Comparison of ENCODE assay signal across 11 mouse cellular contexts in genomic region chr13:111893221-111893713, GRCm38 (mm10).
DNase-seq lines count a peak whose midpoint lies in the region; ATAC-seq and TF ChIP-seq lines count a peak whose summit lies in the region.
"Had no signal": no experiment of that assay in that cellular context is flagged by ENCODE, and none has a peak within 500 bp of the region (broad histone marks: within the 10 kb centered on the region; RNA-seq: fewer than 3 reads in every experiment).

No protein-coding gene starts in this region.

- TF ChIP-seq CTCF in intestine, postnatal 0 days (IDR thresholded peaks at IDR 0.05; ENCODE audit: low read depth), result no peak

- H3K9ac ChIP-seq in intestine, embryonic 14.5 days (ENCODE audit: low read length), result no peak overlapping the region
- H3K9ac ChIP-seq in intestine, postnatal 0 days (ENCODE audit: low read depth, low read length), result no peak overlapping the region
- no peak overlapping the region for H3K9ac ChIP-seq in midbrain, embryonic 11.5 days (ENCODE audit: low read length)

- 0 out of 2 replicates have a peak overlapping the region, but pooled peaks have one; percentile 2 for H3K4me2 ChIP-seq in intestine, embryonic 14.5 days (ENCODE audit: low read length)
- H3K4me2 ChIP-seq in intestine, postnatal 0 days (replicated peaks; ENCODE audit: low read depth), result no peak overlapping the region
- no peak overlapping the region for H3K4me2 ChIP-seq in midbrain, embryonic 11.5 days

- no peaks in the 10 kb centered on the region for H3K27me3 ChIP-seq in intestine, embryonic 14.5 days (replicated peaks; ENCODE audit: control insufficient read depth, insufficient read depth, low read length)
- H3K27me3 ChIP-seq in intestine, postnatal 0 days (replicated peaks; ENCODE audit: control insufficient read depth, insufficient read depth, low read length), result no peaks in the 10 kb centered on the region
- H3K27me3 ChIP-seq in midbrain, embryonic 11.5 days (ENCODE audit: control insufficient read depth, insufficient read depth, low read length), result no peaks in the 10 kb centered on the region

- peaks cover 3% of the 10 kb centered on the region; the same call in 1 of the 2 replicates for H3K4me1 ChIP-seq in intestine, embryonic 14.5 days (replicated peaks; ENCODE audit: control insufficient read depth, insufficient read depth, low read length)
- H3K4me1 ChIP-seq in intestine, postnatal 0 days (replicated peaks; ENCODE audit: control insufficient read depth, insufficient read depth, low read length), result no peaks in the 10 kb centered on the region
- H3K4me1 ChIP-seq in midbrain, embryonic 11.5 days (ENCODE audit: control insufficient read depth, insufficient read depth, low read length), result peaks cover 3% of the 10 kb centered on the region; the same call in 1 of the 2 replicates

- no peak for DNase-seq in intestine, embryonic 14.5 days (ENCODE audit: low spot score)
- peak; percentile 27 for DNase-seq in R1 (ENCODE audit: low read depth, low spot score)
- peak; percentile 28 for DNase-seq in naive thymus-derived CD4-positive, alpha-beta T cell, adult 2 months (ENCODE audit: low read depth)
- DNase-seq in frontal cortex, postnatal 10 days (ENCODE audit: low spot score in 2 of 2), result no peak
- DNase-seq in thymus, postnatal 4 days, result no peak
- DNase-seq in midbrain, embryonic 11.5 days (ENCODE audit: low spot score, missing footprints), result no peak
- DNase-seq: adrenal gland, adult 8-10 months; cerebellum, postnatal 36 days; heart, postnatal 10 days had no signal

- no peaks in the 10 kb centered on the region for H3K36me3 ChIP-seq in intestine, embryonic 14.5 days (ENCODE audit: control insufficient read depth, insufficient read depth, low read length)
- H3K36me3 ChIP-seq in intestine, postnatal 0 days (ENCODE audit: control insufficient read depth, insufficient read depth), result no peaks in the 10 kb centered on the region
- no peaks in the 10 kb centered on the region for H3K36me3 ChIP-seq in midbrain, embryonic 11.5 days (ENCODE audit: control insufficient read depth, insufficient read depth, low read length)

- ATAC-seq in intestine, embryonic 14.5 days (replicated peaks; ENCODE audit: low FRiP score, low TSS enrichment, low read depth), result no peak
- no peak for ATAC-seq in intestine, postnatal 0 days
- peak; percentile 52 for ATAC-seq in granulocyte monocyte progenitor cell, adult 5-6 weeks (replicated peaks; ENCODE audit: poor library complexity, severe bottlenecking)
- no peak for ATAC-seq in midbrain, embryonic 11.5 days (ENCODE audit: low FRiP score)

- no peak overlapping the region for H3K4me3 ChIP-seq in intestine, embryonic 14.5 days (ENCODE audit: low read depth, low read length)
- H3K4me3 ChIP-seq in intestine, postnatal 0 days (ENCODE audit: low read depth, low read length), result no peak overlapping the region
- H3K4me3 ChIP-seq in midbrain, embryonic 11.5 days (ENCODE audit: low read depth, low read length), result no peak overlapping the region

- WGBS in intestine, embryonic 14.5 days, result 14% methylated on average over 14 of the region's 14 CpGs
- WGBS in intestine, postnatal 0 days, result 28% methylated on average over 14 of the region's 14 CpGs
- 65% methylated on average over 14 of the region's 14 CpGs for WGBS in midbrain, embryonic 11.5 days

- H3K27ac ChIP-seq in intestine, embryonic 14.5 days (ENCODE audit: low read depth), result no peak overlapping the region
- H3K27ac ChIP-seq in intestine, postnatal 0 days (ENCODE audit: low read depth, low read length), result no peak overlapping the region
- no peak overlapping the region for H3K27ac ChIP-seq in midbrain, embryonic 11.5 days (ENCODE audit: low read depth, low read length)

- H3K9me3 ChIP-seq in intestine, embryonic 14.5 days (ENCODE audit: control insufficient read depth, low read length), result no peaks in the 10 kb centered on the region
- H3K9me3 ChIP-seq in intestine, postnatal 0 days (ENCODE audit: control insufficient read depth), result no peaks in the 10 kb centered on the region
- H3K9me3 ChIP-seq in midbrain, embryonic 11.5 days (ENCODE audit: control insufficient read depth, low read length), result no peaks in the 10 kb centered on the region

Comparison
In these comparisons a context has a peak if more than half of its experiments do, and no peak if none do; other contexts are left out.
1. DNase-seq: peak in R1 (single experiment) and naive thymus-derived CD4-positive, alpha-beta T cell, adult 2 months (single experiment); none in intestine, embryonic 14.5 days (single experiment), frontal cortex, postnatal 10 days (0 of 2), thymus, postnatal 4 days (single experiment) and midbrain, embryonic 11.5 days (single experiment).